ENCODE assay signal across 22 mouse cellular contexts in genomic region chr10:90196936-90197335, GRCm38 (mm10).
DNase-seq lines count a peak whose midpoint lies in the region; ATAC-seq and TF ChIP-seq lines count a peak whose summit lies in the region.
"Had no signal": no experiment of that assay in that cellular context is flagged by ENCODE, and none has a peak within 500 bp of the region (broad histone marks: within the 10 kb centered on the region; RNA-seq: fewer than 3 reads in every experiment).

No protein-coding gene starts in this region.

- H3K36me3 ChIP-seq in kidney, postnatal 0 days (ENCODE audit: insufficient read depth, low read length), result no peaks in the 10 kb centered on the region
- H3K36me3 ChIP-seq in intestine, embryonic 16.5 days (ENCODE audit: control insufficient read depth, insufficient read depth, low read length), result no peaks in the 10 kb centered on the region
- H3K36me3 ChIP-seq: embryonic facial prominence, embryonic 13.5 days; embryonic facial prominence, embryonic 15.5 days; forebrain, embryonic 10.5 days; forebrain, embryonic 12.5 days had no signal

- WGBS in kidney, postnatal 0 days, result 68% methylated on average over 5 of the region's 5 CpGs
- 61% methylated on average over 5 of the region's 5 CpGs for WGBS in intestine, embryonic 16.5 days
- 26% methylated on average over 5 of the region's 5 CpGs for WGBS in large intestine, adult 2 months

- H3K4me2 ChIP-seq in kidney, postnatal 0 days (ENCODE audit: low read length), result no peak overlapping the region
- H3K4me2 ChIP-seq in intestine, embryonic 16.5 days (ENCODE audit: low read depth, low read length), result no peak overlapping the region
- H3K4me2 ChIP-seq: embryonic facial prominence, embryonic 13.5 days; embryonic facial prominence, embryonic 15.5 days; forebrain, embryonic 12.5 days had no signal

- peak; percentile 2 for DNase-seq in kidney, postnatal 0 days (ENCODE audit: low spot score)
- no peak for DNase-seq in kidney, postnatal 4 days
- peak; percentile 31 for DNase-seq in large intestine, adult 2 months (ENCODE audit: low read depth, low spot score)
- DNase-seq in cerebellum, postnatal 10 days, result no peak
- DNase-seq: adrenal gland, adult 2 months; adrenal gland, postnatal 10 days; adrenal gland, postnatal 36 days; cerebellum, adult 11-12 months; cerebellum, adult 2 months; cerebellum, adult 9-10 months; cerebellum, postnatal 14 days; cerebellum, postnatal 36 days; embryo, embryonic 11 days had no signal

- no peak for ATAC-seq in kidney, postnatal 0 days (replicated peaks; ENCODE audit: low FRiP score, low read depth)
- ATAC-seq in intestine, embryonic 16.5 days, result peak; percentile 84
- ATAC-seq in megakaryocyte, adult 5-6 weeks (ENCODE audit: poor library complexity, severe bottlenecking), result no peak
- ATAC-seq: forebrain, embryonic 14.5 days; forebrain, embryonic 16.5 days had no signal

- H3K27me3 ChIP-seq in kidney, postnatal 0 days (ENCODE audit: insufficient read depth, low read length), result no peaks in the 10 kb centered on the region
- no peaks in the 10 kb centered on the region for H3K27me3 ChIP-seq in intestine, embryonic 16.5 days (replicated peaks; ENCODE audit: control insufficient read depth, insufficient read depth, low read length)
- H3K27me3 ChIP-seq: embryonic facial prominence, embryonic 13.5 days; embryonic facial prominence, embryonic 15.5 days; forebrain, embryonic 12.5 days had no signal

- no peaks in the 10 kb centered on the region for H3K9me3 ChIP-seq in kidney, postnatal 0 days (replicated peaks; ENCODE audit: low read length)
- H3K9me3 ChIP-seq in intestine, embryonic 16.5 days (ENCODE audit: control insufficient read depth, low read length), result no peaks in the 10 kb centered on the region
- H3K9me3 ChIP-seq: embryonic facial prominence, embryonic 13.5 days; embryonic facial prominence, embryonic 15.5 days; forebrain, embryonic 10.5 days; forebrain, embryonic 12.5 days had no signal

- H3K27ac ChIP-seq in kidney, postnatal 0 days, result no peak overlapping the region
- H3K27ac ChIP-seq in intestine, embryonic 16.5 days (ENCODE audit: low read length), result no peak overlapping the region
- H3K27ac ChIP-seq: embryonic facial prominence, embryonic 13.5 days; embryonic facial prominence, embryonic 15.5 days; forebrain, embryonic 10.5 days; forebrain, embryonic 12.5 days had no signal

- no peak for TF ChIP-seq CTCF in kidney, postnatal 0 days (IDR thresholded peaks at IDR 0.05; ENCODE audit: low read depth)

- H3K4me3 ChIP-seq in kidney, postnatal 0 days (replicated peaks; ENCODE audit: low read depth, low read length), result no peak overlapping the region
- no peak overlapping the region for H3K4me3 ChIP-seq in intestine, embryonic 16.5 days (ENCODE audit: low read length)
- H3K4me3 ChIP-seq: embryonic facial prominence, embryonic 13.5 days; embryonic facial prominence, embryonic 15.5 days; erythroblast, embryonic 14.5 days; forebrain, embryonic 10.5 days; forebrain, embryonic 12.5 days had no signal

- H3K9ac ChIP-seq in kidney, postnatal 0 days (ENCODE audit: low read depth, low read length), result no peak overlapping the region
- H3K9ac ChIP-seq in intestine, embryonic 16.5 days (ENCODE audit: low read depth, low read length), result no peak overlapping the region
- H3K9ac ChIP-seq: embryonic facial prominence, embryonic 13.5 days; embryonic facial prominence, embryonic 15.5 days; forebrain, embryonic 12.5 days had no signal

- H3K4me1 ChIP-seq in kidney, postnatal 0 days (replicated peaks; ENCODE audit: insufficient read depth, low read length), result no peaks in the 10 kb centered on the region
- no peaks in the 10 kb centered on the region for H3K4me1 ChIP-seq in intestine, embryonic 16.5 days (ENCODE audit: control insufficient read depth, insufficient read depth, low read length)
- H3K4me1 ChIP-seq: embryonic facial prominence, embryonic 13.5 days; embryonic facial prominence, embryonic 15.5 days; forebrain, embryonic 10.5 days; forebrain, embryonic 12.5 days had no signal

Comparison
In these comparisons a context has a peak if more than half of its experiments do, and no peak if none do; other contexts are left out.
1. DNase-seq: peak in kidney, postnatal 0 days (single experiment) and large intestine, adult 2 months (single experiment); none in kidney, postnatal 4 days (0 of 2) and cerebellum, postnatal 10 days (0 of 2).